In the genomic region with DNA sequence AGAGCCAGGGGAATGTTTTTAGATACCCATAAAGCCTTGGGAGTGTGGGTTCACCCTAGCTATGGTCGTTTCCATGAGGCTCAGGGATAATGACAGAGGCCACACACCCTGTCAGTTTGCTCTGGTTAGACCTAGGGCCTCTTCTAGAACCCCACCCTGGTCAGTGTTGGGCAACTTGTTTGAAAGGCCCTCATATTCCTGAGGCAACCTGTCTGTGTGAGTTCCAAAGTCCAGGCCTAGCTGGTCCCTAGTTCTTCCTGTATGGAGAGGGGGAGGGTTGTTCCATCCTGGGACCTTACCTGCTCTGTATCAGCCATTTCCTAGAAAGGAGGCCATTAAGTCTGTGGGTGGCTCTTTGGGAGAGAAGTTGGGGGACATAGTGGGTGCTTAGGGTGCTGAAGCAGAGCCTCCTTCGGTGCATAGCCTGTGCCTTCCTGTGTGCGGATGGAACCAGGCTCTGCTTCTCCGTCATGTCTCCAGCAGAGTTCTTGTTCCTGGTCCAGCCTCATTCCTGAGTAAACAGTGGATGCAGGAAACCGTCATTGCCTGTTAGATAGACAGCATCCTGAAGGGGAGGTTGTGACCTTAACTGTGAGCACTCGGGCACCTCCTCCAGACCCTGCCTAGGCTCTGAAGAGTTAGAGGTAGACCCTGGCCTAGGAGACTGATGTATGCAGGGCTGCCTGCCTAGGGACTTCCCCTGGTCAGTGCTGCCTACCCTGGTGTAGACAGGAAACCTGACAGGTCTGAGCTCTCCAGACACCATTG, we compare ENCODE assay signal across 10 mouse cellular contexts. TPM values are rescaled to one million over a fixed set of nuclear protein-coding genes. Genes with fewer than 3 reads are reported as not detected.
DNase-seq lines count a peak whose midpoint lies in the region; ATAC-seq and TF ChIP-seq lines count a peak whose summit lies in the region.
"Had no signal": no experiment of that assay in that cellular context is flagged by ENCODE, and none has a peak within 500 bp of the region (broad histone marks: within the 10 kb centered on the region; RNA-seq: fewer than 3 reads in every experiment).

No protein-coding gene starts in this region.

- peak; percentile 44 to 81 for DNase-seq in heart, adult 18-20 months
- DNase-seq in heart, postnatal 4 days = no peak
- DNase-seq in CH12.LX (ENCODE audit: extremely low read depth) = no peak
- DNase-seq in liver, embryonic 11.5 days (ENCODE audit: low spot score) = no peak
- no peak for DNase-seq in ovary, postnatal 36 days (ENCODE audit: low spot score)
- no peak for DNase-seq in left cerebral cortex, adult 9 months (ENCODE audit: low spot score in 2 of 2)
- DNase-seq: retina, postnatal 1 day had no signal

- in situ Hi-C loops in CH12.LX (cut with MboI; ENCODE audit: low pct_ligation_motif_present, low pct_unique_long_range_greater_than_20kb, low sequenced_read_pairs) = no loop called here

- no peak for TF ChIP-seq CTCF in CH12.LX (conservative IDR thresholded peaks at IDR 0.05 in 1 of 2, IDR thresholded peaks at IDR 0.05 in 1 of 2; ENCODE audit: low read depth in 2 of 2, low read length in 2 of 2)

- no peak for TF ChIP-seq POLR2A in CH12.LX (IDR thresholded peaks at IDR 0.05; ENCODE audit: low read depth, low read length)

- H3K79me2 ChIP-seq in CH12.LX (replicated peaks; ENCODE audit: control insufficient read depth, extremely low read depth, insufficient read depth, poor library complexity, severe bottlenecking) = no peaks in the 10 kb centered on the region

- no peak overlapping the region for H3K4me2 ChIP-seq in CH12.LX (ENCODE audit: insufficient read depth, low read depth, poor library complexity, severe bottlenecking)
- no peak overlapping the region for H3K4me2 ChIP-seq in heart, embryonic 14.5 days (ENCODE audit: low read length)
- H3K4me2 ChIP-seq in liver, embryonic 11.5 days = no peak overlapping the region
- H3K4me2 ChIP-seq in forebrain, embryonic 15.5 days (replicated peaks) = no peak overlapping the region

- TF ChIP-seq EP300 in CH12.LX (IDR thresholded peaks at IDR 0.05; ENCODE audit: low read length) = 0 out of 2 replicates have a peak, but pooled peaks have one; percentile 18

- no peaks in the 10 kb centered on the region for H3K27me3 ChIP-seq in CH12.LX (replicated peaks)
- no peaks in the 10 kb centered on the region for H3K27me3 ChIP-seq in heart, embryonic 14.5 days (ENCODE audit: control insufficient read depth, insufficient read depth, low read length)
- H3K27me3 ChIP-seq in liver, embryonic 11.5 days (replicated peaks; ENCODE audit: control insufficient read depth, insufficient read depth, low read length) = no peaks in the 10 kb centered on the region; the same call in 1 of the 2 replicates
- no peaks in the 10 kb centered on the region for H3K27me3 ChIP-seq in forebrain, embryonic 15.5 days
- H3K27me3 ChIP-seq: Patski had no signal

- 53% methylated on average over 6 of the region's 6 CpGs for WGBS in heart, embryonic 14.5 days
- 55% methylated on average over 6 of the region's 6 CpGs for WGBS in liver, embryonic 11.5 days
- WGBS in forebrain, embryonic 15.5 days = 81% methylated on average over 6 of the region's 6 CpGs

- H3K9me3 ChIP-seq in CH12.LX (replicated peaks; ENCODE audit: low read length) = no peaks in the 10 kb centered on the region
- no peaks in the 10 kb centered on the region for H3K9me3 ChIP-seq in heart, embryonic 14.5 days (ENCODE audit: control insufficient read depth, low read length)
- no peaks in the 10 kb centered on the region for H3K9me3 ChIP-seq in liver, embryonic 11.5 days (ENCODE audit: control insufficient read depth, low read length)
- no peaks in the 10 kb centered on the region for H3K9me3 ChIP-seq in forebrain, embryonic 15.5 days

- ATAC-seq in heart, embryonic 14.5 days (ENCODE audit: insufficient number of reproducible peaks, insufficient read depth, low FRiP score, low read depth) = peak; percentile 15; the same call in 1 of the 2 replicates
- peak; percentile 44 for ATAC-seq in liver, embryonic 11.5 days (replicated peaks; ENCODE audit: low FRiP score)
- ATAC-seq in forebrain, embryonic 15.5 days (replicated peaks) = no peak

- no peak overlapping the region for H3K4me3 ChIP-seq in CH12.LX (replicated peaks in 1 of 3; ENCODE audit: low read depth in 2 of 3, low read length in 2 of 3, poor library complexity in 1 of 3)
- H3K4me3 ChIP-seq in heart, embryonic 14.5 days (ENCODE audit: control insufficient read depth in 1 of 2, insufficient read depth in 1 of 2, low read depth in 1 of 2, low read length in 2 of 2) = no peak overlapping the region
- H3K4me3 ChIP-seq in liver, embryonic 11.5 days (ENCODE audit: low read depth, low read length) = no peak overlapping the region
- no peak overlapping the region for H3K4me3 ChIP-seq in forebrain, embryonic 15.5 days

- H3K9ac ChIP-seq in CH12.LX (ENCODE audit: insufficient read depth, low read depth) = no peak overlapping the region
- H3K9ac ChIP-seq in heart, embryonic 14.5 days (ENCODE audit: low read length) = no peak overlapping the region
- no peak overlapping the region for H3K9ac ChIP-seq in liver, embryonic 11.5 days (ENCODE audit: low read depth, low read length)
- H3K9ac ChIP-seq in forebrain, embryonic 15.5 days (replicated peaks) = no peak overlapping the region

- no peak overlapping the region for H3K27ac ChIP-seq in CH12.LX (ENCODE audit: insufficient read depth, low read depth)
- H3K27ac ChIP-seq in heart, embryonic 14.5 days (replicated peaks in 1 of 2; ENCODE audit: control insufficient read depth in 1 of 2, insufficient read depth in 1 of 2, low read depth in 2 of 2, low read length in 2 of 2) = peak overlapping the region; percentile 29 to 70
- H3K27ac ChIP-seq in liver, embryonic 11.5 days (ENCODE audit: low read depth, low read length) = 0 out of 2 replicates have a peak overlapping the region, but pooled peaks have one; percentile 8
- H3K27ac ChIP-seq in forebrain, embryonic 15.5 days (replicated peaks) = no peak overlapping the region

- H3K4me1 ChIP-seq in CH12.LX (ENCODE audit: control insufficient read depth in 1 of 2, insufficient read depth in 2 of 2) = peaks cover 56 to 93% of the 10 kb centered on the region in 2 experiments
- H3K4me1 ChIP-seq in heart, embryonic 14.5 days (ENCODE audit: control insufficient read depth in 2 of 2, insufficient read depth in 2 of 2, low read length in 2 of 2) = peaks cover 80 to 81% of the 10 kb centered on the region in 2 experiments
- peaks cover 39% of the 10 kb centered on the region for H3K4me1 ChIP-seq in liver, embryonic 11.5 days (replicated peaks; ENCODE audit: control insufficient read depth, insufficient read depth, low read length)
- H3K4me1 ChIP-seq in forebrain, embryonic 15.5 days = peaks cover 31% of the 10 kb centered on the region

- TF ChIP-seq RAD21 in CH12.LX (IDR thresholded peaks at IDR 0.05; ENCODE audit: low read depth, low read length) = no peak; the same call in 1 of the 2 replicates

- dilution Hi-C loops in CH12.LX (cut with MboI; ENCODE audit: extremely low pct_ligation_motif_present, extremely low pct_unique_long_range_greater_than_20kb, low sequenced_read_pairs) = no loop called here

- no peaks in the 10 kb centered on the region for H3K36me3 ChIP-seq in CH12.LX (replicated peaks in 1 of 2; ENCODE audit: control insufficient read depth in 1 of 2, insufficient read depth in 1 of 2, low read length in 1 of 2)
- no peaks in the 10 kb centered on the region for H3K36me3 ChIP-seq in heart, embryonic 14.5 days (ENCODE audit: control insufficient read depth, insufficient read depth, low read length)
- H3K36me3 ChIP-seq in liver, embryonic 11.5 days (ENCODE audit: control insufficient read depth, insufficient read depth, low read length) = no peaks in the 10 kb centered on the region
- H3K36me3 ChIP-seq in forebrain, embryonic 15.5 days = no peaks in the 10 kb centered on the region

TF ChIP-seq in CH12.LX, 34 proteins besides CTCF, POLR2A, EP300 and RAD21:
- TF ChIP-seq RCOR1 (conservative IDR thresholded peaks at IDR 0.05; ENCODE audit: low read depth, low read length) = no peak
- TF ChIP-seq PAX5 (IDR thresholded peaks at IDR 0.05; ENCODE audit: low read length) = no peak
- TF ChIP-seq UBTF (IDR thresholded peaks at IDR 0.05; ENCODE audit: low read depth, low read length) = no peak
- TF ChIP-seq NRF1 (IDR thresholded peaks at IDR 0.05; ENCODE audit: low read depth, low read length) = no peak

RNA-seq across cellular contexts. Expression of gene Dab2ip, which starts 59.0 kb away (rescaled TPM):
- 10 to 100 TPM; 42.4 to 44.1 TPM for total RNA-seq in heart, adult 18-20 months (2021)
- 10 to 100 TPM; 54.6 to 55.2 TPM for total RNA-seq in heart, postnatal 4 days (2021)
- total RNA-seq in CH12.LX (2012; rRNA removed) = 13.7 and 15.6 TPM in 2 replicates
- total RNA-seq in CH12.LX (2014; rRNA removed) = 4.3 and 4.9 TPM in 2 replicates
- 7.5 and 7.8 TPM in 2 replicates for polyA plus RNA-seq in CH12.LX (2012; ENCODE audit: insufficient read length, low read depth)
- 46.6 and 49.8 TPM in 2 replicates for polyA plus RNA-seq in heart, embryonic 14.5 days (2014; fragmentation: Nextera tagmentation; extraction: Ambion mirVana)
- polyA plus RNA-seq in liver, embryonic 11.5 days (2014; fragmentation: Nextera tagmentation; extraction: Ambion mirVana) = 16.2 and 20.0 TPM in 2 replicates
- polyA plus RNA-seq in forebrain, embryonic 15.5 days (2015; fragmentation: Nextera tagmentation; extraction: Ambion mirVana) = 66.6 and 97.0 TPM in 2 replicates

Comparison
In these comparisons a context has a peak if more than half of its experiments do, and no peak if none do; other contexts are left out.
1. DNase-seq: peak in heart, adult 18-20 months (2 of 2); none in heart, postnatal 4 days (single experiment), CH12.LX (single experiment), liver, embryonic 11.5 days (single experiment), ovary, postnatal 36 days (single experiment) and left cerebral cortex, adult 9 months (0 of 2).
2. H3K27ac ChIP-seq: peak in heart, embryonic 14.5 days (2 of 2) and liver, embryonic 11.5 days (single experiment); none in CH12.LX (single experiment) and forebrain, embryonic 15.5 days (single experiment).